Mouse (Mus musculus) bone marrow macrophage, adult 2 months (primary cell): ENCODE measurements around the gene H3f3b.

ENCODE experiments used
- CTCF ChIP-seq: IDR thresholded peaks from 2 replicates; pipeline ENCODE4 v1.5.1; 2012; ENCODE audit warnings: low read depth, mild to moderate bottlenecking, low read length, moderate library complexity
- POLR2A ChIP-seq: IDR thresholded peaks from 2 replicates; pipeline ENCODE4 v1.6.1; 2012; ENCODE audit warnings: mild to moderate bottlenecking, low read depth, low read length, borderline replicate concordance

- TF ChIP-seq CTCF (no peak), POLR2A (no peak)
These were observed 25.9 kb upstream of the H3f3b start for GRCm38 (mm10) chr11:116053510-116054229.
